Mouse (Mus musculus) gastrocnemius, postnatal 36 days (tissue): ENCODE results near the gene B3gnt6. TPM values are rescaled to one million over a fixed set of nuclear protein-coding genes. Genes with fewer than 3 reads are reported as not detected.

ENCODE experiments used
- DNase-seq, 2 experiments: peaks; one replicate each; pipeline ENCODE4 v3.0.0; 2022
- intact Hi-C: fragments of 180-260 bp; cut with DNase I; formaldehyde crosslinking; loops from one replicate; pipeline ENCODE4 v1.15.1; 2025
- total RNA-seq, 2 experiments: library from RNA; stranded (reverse); gene quantifications; 2 replicates each; pipeline ENCODE4 v1.2.3; 2021

The B3gnt6 gene
- total RNA-seq, 2 experiments from 2014 or later: not detected

DNA sequence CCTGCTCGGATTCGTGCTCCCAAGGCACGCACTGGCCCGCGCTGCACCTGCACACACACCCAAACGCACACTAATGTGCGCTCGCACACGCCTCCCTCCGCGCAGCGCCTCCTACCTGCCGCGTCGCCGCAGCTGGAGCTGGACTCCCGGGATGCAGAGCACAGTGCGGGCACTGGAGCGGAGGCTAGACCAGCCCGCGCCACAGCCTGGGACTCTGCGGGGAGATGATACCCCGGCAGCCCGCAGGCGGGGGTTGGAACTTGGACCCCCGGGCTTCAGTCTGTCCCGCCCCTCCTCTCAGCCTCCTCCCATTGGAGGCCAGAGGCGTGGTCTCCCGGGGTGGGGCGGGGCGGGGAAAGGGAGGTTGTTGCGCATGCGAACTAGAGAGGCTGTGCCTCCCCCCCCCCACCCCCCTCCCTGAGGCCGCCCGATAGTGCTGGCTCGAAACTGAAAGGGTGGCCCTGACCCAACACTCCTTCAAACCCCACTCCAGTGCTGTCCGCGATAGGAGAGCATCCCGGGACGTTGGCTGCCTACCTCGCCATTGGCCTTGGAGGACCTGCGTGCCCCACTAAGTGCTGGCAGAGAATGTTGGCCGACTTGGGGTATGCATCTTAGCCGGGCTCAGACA, 21.2 kb downstream of the B3gnt6 start, which contains the start of gene Capn5:
TSS of gene Capn5 (minus strand) at position 346 of the 631 bp plus-strand sequence.
- intact Hi-C loops: no loop called here
- peak; percentile 54 for DNase-seq

- intact Hi-C loops: no loop called here
- DNase-seq: no peak
Observed at GRCm38 (mm10) chr7:98177566-98177928, 21.7 kb downstream of the B3gnt6 start.

DNA sequence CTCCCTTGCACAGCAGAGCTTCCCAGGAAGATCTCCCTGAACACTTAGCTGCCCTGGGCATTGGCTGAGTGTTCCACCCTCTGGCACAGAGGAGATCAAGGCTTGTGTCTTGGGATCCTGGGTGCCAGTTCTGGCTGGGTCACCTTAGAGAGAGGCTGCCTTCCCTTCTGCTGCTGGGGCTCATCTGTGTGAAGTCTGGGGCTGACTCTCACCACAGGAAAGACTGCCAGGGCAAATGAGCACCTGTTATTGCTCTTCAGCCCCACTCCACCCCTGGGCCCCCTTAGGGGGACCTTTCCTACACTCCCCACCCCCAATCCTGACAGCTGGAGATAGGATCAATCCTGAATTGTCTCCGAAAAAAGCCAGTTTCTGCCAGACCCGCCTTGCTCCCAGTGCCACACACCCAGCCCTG, 22.2 kb downstream of the B3gnt6 start:
- intact Hi-C loops: no loop called here

GRCm38 (mm10) chr7:98176322-98177070, 22.8 kb downstream of the B3gnt6 start:
- DNase-seq: no peak
- intact Hi-C loops: no loop called here

More for the DNA sequence above, 22.2 kb downstream of the B3gnt6 start:
- no peak for DNase-seq

- intact Hi-C loops: no loop called here
- DNase-seq: no peak
Observed at GRCm38 (mm10) chr7:98174883-98175755, 24.2 kb downstream of the B3gnt6 start.

- DNase-seq: no peak
- intact Hi-C loops: no loop called here
Observed at GRCm38 (mm10) chr7:98173408-98173807, 25.9 kb downstream of the B3gnt6 start.

DNA sequence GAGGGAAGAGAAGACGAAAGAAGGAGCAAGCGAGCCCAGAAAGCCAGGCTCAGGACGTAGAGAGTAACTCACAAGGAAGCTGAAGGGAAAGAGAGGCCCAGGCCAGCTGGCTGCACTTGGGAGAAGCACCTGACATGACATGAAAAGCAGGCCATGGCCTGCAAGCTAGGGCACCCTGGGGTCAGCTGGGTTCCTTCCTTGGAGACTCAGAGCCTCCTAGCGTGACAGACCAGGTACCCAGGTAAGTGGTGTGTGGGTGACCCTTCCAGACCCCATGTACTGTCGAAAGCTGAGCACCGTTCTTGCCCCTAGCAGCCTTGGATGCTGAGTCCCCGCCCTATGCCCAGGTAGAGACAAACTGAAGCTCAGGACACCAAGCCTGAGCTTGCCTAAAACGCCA, 26.6 kb downstream of the B3gnt6 start:
- intact Hi-C loops: no loop called here
- no peak for DNase-seq

DNA sequence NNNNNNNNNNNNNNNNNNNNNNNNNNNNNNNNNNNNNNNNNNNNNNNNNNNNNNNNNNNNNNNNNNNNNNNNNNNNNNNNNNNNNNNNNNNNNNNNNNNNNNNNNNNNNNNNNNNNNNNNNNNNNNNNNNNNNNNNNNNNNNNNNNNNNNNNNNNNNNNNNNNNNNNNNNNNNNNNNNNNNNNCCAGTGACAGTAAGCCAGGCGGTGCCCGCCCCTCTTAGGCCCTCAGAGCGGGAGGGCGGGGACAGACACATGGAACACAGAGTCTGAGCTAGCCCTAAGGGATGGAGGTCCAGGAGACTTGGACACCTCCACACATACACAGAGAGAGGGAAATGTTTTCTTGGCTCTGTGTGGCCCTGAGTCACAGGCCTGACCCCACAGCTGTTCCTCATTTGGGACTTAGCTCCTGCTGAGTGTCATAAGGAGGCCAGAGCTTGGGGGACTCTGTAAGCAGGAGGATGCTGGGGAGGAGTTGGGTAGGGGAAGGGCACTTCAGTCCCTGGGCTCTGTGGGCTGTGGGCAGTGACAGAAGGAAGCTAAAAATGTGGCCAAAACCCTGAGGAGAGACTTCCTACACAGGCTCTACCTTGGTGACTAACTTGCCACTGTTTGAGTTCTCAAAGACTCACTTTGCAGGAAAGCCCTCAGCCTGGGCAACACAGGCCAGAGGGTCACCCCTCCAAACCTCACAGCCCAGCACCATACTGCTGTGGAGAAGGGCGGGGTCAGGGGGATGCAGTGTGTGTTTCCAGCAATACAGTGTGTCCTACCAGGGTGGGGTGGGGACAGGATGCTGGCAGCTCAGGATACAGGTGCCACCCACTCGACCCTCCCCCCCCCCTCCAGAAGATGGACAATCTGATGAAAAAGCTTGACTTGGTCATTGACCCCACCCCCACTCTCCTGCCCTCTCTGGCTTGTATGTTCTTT, 27.9 kb downstream of the B3gnt6 start:
- intact Hi-C loops: no loop called here

GRCm38 (mm10) chr7:98164999-98165528, 34.2 kb downstream of the B3gnt6 start:
- no peak for DNase-seq
- intact Hi-C loops: no loop called here

More for the DNA sequence above, 27.9 kb downstream of the B3gnt6 start:
- peak; percentile 54 to 66 for DNase-seq

GRCm38 (mm10) chr7:98164382-98164998, 34.8 kb downstream of the B3gnt6 start:
- intact Hi-C loops: no loop called here
- DNase-seq: no peak

- DNase-seq: no peak
- intact Hi-C loops: no loop called here
Observed at GRCm38 (mm10) chr7:98163700-98164099, 35.6 kb downstream of the B3gnt6 start.

GRCm38 (mm10) chr7:98162239-98162638, 37.0 kb downstream of the B3gnt6 start:
- intact Hi-C loops: no loop called here
- DNase-seq: no peak

- peak in 1 of 2 experiments; percentile 7 for DNase-seq
- intact Hi-C loops: no loop called here
Observed at GRCm38 (mm10) chr7:98160041-98160740, 39.1 kb downstream of the B3gnt6 start.

GRCm38 (mm10) chr7:98158481-98158880, 40.8 kb downstream of the B3gnt6 start:
- peak in 1 of 2 experiments; percentile 2 for DNase-seq
- intact Hi-C loops: loop anchor here (5.0 kb wide), 2 partner anchors 34 to 184 kb away; no protein-coding TSS in a partner anchor

DNA sequence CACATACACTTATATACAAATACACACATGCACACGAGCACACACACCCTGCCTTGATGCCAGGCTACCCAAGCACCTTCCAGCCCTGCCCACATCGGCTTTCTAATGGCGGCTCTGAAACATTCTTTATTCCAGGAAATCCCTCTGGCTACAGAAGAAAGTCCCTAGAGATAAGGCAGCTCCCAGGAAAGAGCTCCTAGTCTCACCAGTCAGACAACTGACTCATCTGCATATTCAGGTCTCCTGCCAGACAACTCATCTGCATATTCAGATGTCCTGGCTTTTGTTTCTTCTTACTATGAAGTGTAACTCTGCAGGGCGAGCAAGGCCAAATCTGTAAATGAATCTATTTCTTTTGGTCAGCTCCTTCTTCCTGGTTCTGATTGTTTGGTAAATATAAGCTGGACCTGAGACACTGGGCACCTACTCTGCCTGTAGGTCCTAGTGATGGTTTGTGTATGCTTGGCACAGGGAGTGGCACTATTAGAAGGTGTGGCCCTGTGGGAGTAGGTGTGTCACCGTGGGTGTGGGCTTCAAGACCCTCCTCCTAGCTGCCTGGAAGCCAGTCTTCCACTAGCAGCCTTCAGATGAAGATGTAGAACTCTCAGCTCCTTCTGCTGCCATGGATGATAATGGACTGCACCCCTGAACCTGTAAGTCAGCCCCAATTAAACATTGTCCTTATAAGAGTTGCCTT, 41.5 kb downstream of the B3gnt6 start:
- intact Hi-C loops: loop anchor here (5.0 kb wide), 2 partner anchors 35 to 185 kb away; no protein-coding TSS in a partner anchor
- peak in 1 of 2 experiments; percentile 3 for DNase-seq

- peak in 1 of 2 experiments; percentile 3 for DNase-seq
- intact Hi-C loops: loop anchor here (5.0 kb wide), 2 partner anchors 36 to 186 kb away; no protein-coding TSS in a partner anchor
Observed at GRCm38 (mm10) chr7:98156280-98156665, 43.0 kb downstream of the B3gnt6 start.

DNA sequence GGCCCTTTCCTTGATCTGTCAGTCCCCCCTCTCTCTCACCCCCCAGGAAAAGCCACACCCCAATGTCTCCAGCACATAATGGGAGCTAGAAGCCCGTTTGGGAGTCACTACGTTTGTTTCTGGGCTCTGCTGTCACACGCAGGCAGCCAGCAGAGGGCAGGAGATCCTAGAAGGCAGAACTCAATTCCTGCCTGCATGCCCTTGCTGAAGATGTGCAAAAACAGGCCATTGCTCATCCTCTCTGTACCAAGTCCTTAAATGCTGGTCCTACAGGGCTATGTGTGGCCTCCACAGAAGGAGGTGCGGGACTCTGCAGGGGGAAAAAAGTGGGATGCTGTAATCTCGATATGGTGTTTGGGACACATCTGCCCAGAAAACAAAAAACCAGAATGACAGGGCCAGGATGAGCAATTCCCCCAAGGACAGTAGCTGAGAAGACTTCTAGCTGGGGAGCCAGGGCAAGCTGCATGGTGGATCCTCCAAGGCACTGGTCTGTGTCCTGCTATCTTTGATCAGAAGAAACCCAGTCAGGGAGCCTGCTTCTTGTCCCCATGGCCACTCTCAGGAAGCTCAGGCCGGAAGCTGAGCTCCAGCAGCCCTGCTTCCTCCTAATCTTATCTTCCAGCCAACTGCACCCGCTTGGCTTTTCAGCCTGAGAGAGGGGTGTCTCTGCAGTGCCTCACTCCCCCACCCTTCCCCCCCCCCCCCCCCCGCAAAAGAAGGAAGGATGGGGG, 43.6 kb downstream of the B3gnt6 start:
- intact Hi-C loops: loop anchor here (5.0 kb wide), 2 partner anchors 37 to 187 kb away; no protein-coding TSS in a partner anchor

More for the DNA sequence above, 43.6 kb downstream of the B3gnt6 start:
- DNase-seq: peak; percentile 50 to 64
